Mouse (Mus musculus) midbrain, embryonic 12.5 days (tissue): ENCODE results near the gene Mamdc2. TPM values are rescaled to one million over a fixed set of nuclear protein-coding genes. Genes with fewer than 3 reads are reported as not detected.

Experiments
- ATAC-seq: fragments of 200-750 bp; cut with Nextera tagmentation; 2 replicates; pipeline ENCODE4 v1.8.0; 2017; ENCODE audit warnings: low read depth, moderate TSS enrichment, moderate library complexity; ENCODE audit not compliant: low FRiP score
- H3K27ac ChIP-seq: fragments of 300-500 bp; sonication (generic); replicated peaks from 2 replicates; pipeline ENCODE4 v1.5.1; 2016; ENCODE audit warnings: mild to moderate bottlenecking
- H3K27me3 ChIP-seq: fragments of 300-500 bp; sonication (generic); 2 replicates; pipeline ENCODE4 v1.6.1; 2016; ENCODE audit warnings: mild to moderate bottlenecking
- H3K36me3 ChIP-seq: fragments of 300-500 bp; sonication (generic); 2 replicates; pipeline ENCODE4 v1.6.1; 2016
- H3K4me1 ChIP-seq: fragments of 300-500 bp; sonication (generic); 2 replicates; pipeline ENCODE4 v1.6.1; 2016
- H3K4me2 ChIP-seq: fragments of 300-500 bp; sonication (generic); replicated peaks from 2 replicates; pipeline ENCODE4 v1.6.1; 2016; ENCODE audit warnings: mild to moderate bottlenecking, moderate library complexity
- H3K4me3 ChIP-seq: fragments of 300-500 bp; sonication (generic); 2 replicates; pipeline ENCODE4 v1.5.1; 2016; ENCODE audit warnings: mild to moderate bottlenecking
- H3K9ac ChIP-seq: fragments of 300-500 bp; sonication (generic); replicated peaks from 2 replicates; pipeline ENCODE4 v1.6.1; 2016; ENCODE audit warnings: mild to moderate bottlenecking, moderate library complexity
- H3K9me3 ChIP-seq: fragments of 300-500 bp; sonication (generic); 2 replicates; pipeline ENCODE4 v1.6.1; 2016; ENCODE audit warnings: mild to moderate bottlenecking
- WGBS: fragments of 180-500 bp; shearing (Covaris S2); methylation state at CpG from one replicate; pipeline ENCODE4 v1.1.7; 2016; 5-methylcytosine and 5-hydroxymethylcytosine counted together
- polyA plus RNA-seq: library from polyadenylated mRNA; unstranded; fragments of >200 nt; fragmentation: Nextera tagmentation; extraction: Ambion mirVana; gene quantifications from 2 replicates; pipeline ENCODE4 v1.2.1, GENCODE M21; 2016

Gene Mamdc2
- polyA plus RNA-seq, 1 experiment from 2014 or later: 2.5 TPM

- no peak overlapping the region for H3K9ac ChIP-seq
- no peak overlapping the region for H3K27ac ChIP-seq
- ATAC-seq: no peak
- H3K27me3 ChIP-seq: no peaks in the 10 kb centered on the region; the same call in 1 of the 2 replicates
- no peaks in the 10 kb centered on the region for H3K36me3 ChIP-seq
- no peaks in the 10 kb centered on the region for H3K9me3 ChIP-seq
- WGBS: 92% methylated on average over 4 of the region's 4 CpGs
- H3K4me1 ChIP-seq: no peaks in the 10 kb centered on the region
- H3K4me3 ChIP-seq: no peak overlapping the region
- H3K4me2 ChIP-seq: no peak overlapping the region
Measured at GRCm38 (mm10) chr19:23410328-23410727, 37.9 kb downstream of the Mamdc2 start.

GRCm38 (mm10) chr19:23401469-23402135 is 46.6 kb downstream of the Mamdc2 start:
- H3K4me3 ChIP-seq: no peak overlapping the region
- H3K36me3 ChIP-seq: no peaks in the 10 kb centered on the region
- WGBS: 54% methylated on average over 12 of the region's 12 CpGs
- peak; percentile 60; the same call in 1 of the 2 replicates for ATAC-seq
- H3K4me2 ChIP-seq: no peak overlapping the region
- no peaks in the 10 kb centered on the region; the same call in 1 of the 2 replicates for H3K27me3 ChIP-seq
- H3K4me1 ChIP-seq: peaks cover 5% of the 10 kb centered on the region
- H3K27ac ChIP-seq: no peak overlapping the region; the same call in 1 of the 2 replicates
- H3K9me3 ChIP-seq: no peaks in the 10 kb centered on the region
- no peak overlapping the region for H3K9ac ChIP-seq

- H3K27me3 ChIP-seq: no peaks in the 10 kb centered on the region; the same call in 1 of the 2 replicates
- no peak overlapping the region for H3K4me3 ChIP-seq
- no peaks in the 10 kb centered on the region for H3K36me3 ChIP-seq
- H3K4me1 ChIP-seq: peaks cover 5% of the 10 kb centered on the region
- no peak overlapping the region for H3K4me2 ChIP-seq
- no peak overlapping the region for H3K27ac ChIP-seq
- H3K9ac ChIP-seq: no peak overlapping the region
- H3K9me3 ChIP-seq: no peaks in the 10 kb centered on the region
- 77% methylated on average over 5 of the region's 5 CpGs for WGBS
- ATAC-seq: no peak
Measured at GRCm38 (mm10) chr19:23400485-23400884, 47.8 kb downstream of the Mamdc2 start.

- H3K27me3 ChIP-seq: no peaks in the 10 kb centered on the region
- ATAC-seq: no peak
- H3K9ac ChIP-seq: no peak overlapping the region
- no peak overlapping the region for H3K4me3 ChIP-seq
- H3K4me1 ChIP-seq: no peaks in the 10 kb centered on the region
- 37% methylated on average over 2 of the region's 2 CpGs for WGBS
- H3K36me3 ChIP-seq: no peaks in the 10 kb centered on the region
- no peak overlapping the region for H3K27ac ChIP-seq
- H3K9me3 ChIP-seq: no peaks in the 10 kb centered on the region
- no peak overlapping the region for H3K4me2 ChIP-seq
Measured at GRCm38 (mm10) chr19:23395956-23396355, 52.3 kb downstream of the Mamdc2 start.

- H3K36me3 ChIP-seq: no peaks in the 10 kb centered on the region
- H3K9ac ChIP-seq: no peak overlapping the region
- 80% methylated on average over 1 of the region's 1 CpGs for WGBS
- H3K4me3 ChIP-seq: no peak overlapping the region
- 0 out of 2 replicates have a peak overlapping the region, but pooled peaks have one; percentile 32 for H3K27ac ChIP-seq
- ATAC-seq: no peak
- no peaks in the 10 kb centered on the region for H3K9me3 ChIP-seq
- H3K4me2 ChIP-seq: no peak overlapping the region
- no peaks in the 10 kb centered on the region for H3K4me1 ChIP-seq
- no peaks in the 10 kb centered on the region for H3K27me3 ChIP-seq
Measured at GRCm38 (mm10) chr19:23394597-23394996, 53.6 kb downstream of the Mamdc2 start.

- 23% methylated on average over 4 of the region's 4 CpGs for WGBS
- peaks cover 4% of the 10 kb centered on the region; the same call in 1 of the 2 replicates for H3K4me1 ChIP-seq
- no peaks in the 10 kb centered on the region for H3K27me3 ChIP-seq
- peak overlapping the region; percentile 71 for H3K27ac ChIP-seq
- ATAC-seq: peak; percentile 82
- no peak overlapping the region for H3K9ac ChIP-seq
- H3K9me3 ChIP-seq: no peaks in the 10 kb centered on the region
- no peak overlapping the region for H3K4me2 ChIP-seq
- no peaks in the 10 kb centered on the region for H3K36me3 ChIP-seq
- no peak overlapping the region for H3K4me3 ChIP-seq
Measured at GRCm38 (mm10) chr19:23388862-23389272, 59.4 kb downstream of the Mamdc2 start.

- ATAC-seq: peak; percentile 52; the same call in 1 of the 2 replicates
- 29% methylated on average over 7 of the region's 7 CpGs for WGBS
- Histone ChIP-seq H3K9me3 (no peaks in the 10 kb centered on the region), H3K27me3 (no peaks in the 10 kb centered on the region), H3K4me2 (no peak overlapping the region), H3K9ac (no peak overlapping the region), H3K27ac (peak overlapping the region; percentile 71), H3K36me3 (no peaks in the 10 kb centered on the region), H3K4me3 (no peak overlapping the region), H3K4me1 (peaks cover 4% of the 10 kb centered on the region; the same call in 1 of the 2 replicates)
Measured at GRCm38 (mm10) chr19:23388083-23388861, 60.0 kb downstream of the Mamdc2 start.

- no peak for ATAC-seq
- WGBS: 85% methylated on average over 2 of the region's 2 CpGs
- no peaks in the 10 kb centered on the region for H3K9me3 ChIP-seq
- H3K4me3 ChIP-seq: no peak overlapping the region
- no peak overlapping the region for H3K4me2 ChIP-seq
- no peaks in the 10 kb centered on the region for H3K27me3 ChIP-seq
- H3K36me3 ChIP-seq: no peaks in the 10 kb centered on the region
- H3K4me1 ChIP-seq: no peaks in the 10 kb centered on the region
- no peak overlapping the region for H3K27ac ChIP-seq
- no peak overlapping the region for H3K9ac ChIP-seq
Measured at GRCm38 (mm10) chr19:23382396-23382795, 65.8 kb downstream of the Mamdc2 start.

- Histone ChIP-seq H3K4me2 (no peak overlapping the region), H3K27ac (no peak overlapping the region), H3K9ac (no peak overlapping the region), H3K4me3 (no peak overlapping the region), H3K9me3 (no peaks in the 10 kb centered on the region), H3K27me3 (no peaks in the 10 kb centered on the region), H3K4me1 (peaks cover 8% of the 10 kb centered on the region), H3K36me3 (no peaks in the 10 kb centered on the region)
- 89% methylated on average over 4 of the region's 4 CpGs for WGBS
- ATAC-seq: no peak
Measured at GRCm38 (mm10) chr19:23380968-23381367, 67.3 kb downstream of the Mamdc2 start.

GRCm38 (mm10) chr19:23379752-23380504 is 68.3 kb downstream of the Mamdc2 start:
- no peaks in the 10 kb centered on the region for H3K36me3 ChIP-seq
- no peak overlapping the region for H3K27ac ChIP-seq
- WGBS: 88% methylated on average over 8 of the region's 8 CpGs
- no peak overlapping the region for H3K4me2 ChIP-seq
- H3K4me1 ChIP-seq: peaks cover 8% of the 10 kb centered on the region
- no peaks in the 10 kb centered on the region for H3K27me3 ChIP-seq
- ATAC-seq: no peak
- no peak overlapping the region for H3K4me3 ChIP-seq
- H3K9ac ChIP-seq: no peak overlapping the region
- H3K9me3 ChIP-seq: no peaks in the 10 kb centered on the region

GRCm38 (mm10) chr19:23376536-23377201 is 71.6 kb downstream of the Mamdc2 start:
- peak; percentile 70 for ATAC-seq

More at GRCm38 (mm10) chr19:23376536-23377201, 71.6 kb downstream of the Mamdc2 start:
- Histone ChIP-seq H3K9ac (no peak overlapping the region), H3K27me3 (no peaks in the 10 kb centered on the region), H3K36me3 (no peaks in the 10 kb centered on the region), H3K4me2 (no peak overlapping the region), H3K4me3 (no peak overlapping the region), H3K27ac (peak overlapping the region; percentile 80), H3K9me3 (no peaks in the 10 kb centered on the region), H3K4me1 (peaks cover 8% of the 10 kb centered on the region)
- 64% methylated on average over 11 of the region's 11 CpGs for WGBS
